Comparison of ENCODE assay signal across 9 mouse cellular contexts in genomic region chr1:129843416-129843815, GRCm38 (mm10).
A peak's percentile ranks its signal among the peaks of the same experiment; 100 is the strongest.
DNase-seq lines count a peak whose midpoint lies in the region; ATAC-seq and TF ChIP-seq lines count a peak whose summit lies in the region.
"Had no signal": no experiment of that assay in that cellular context is flagged by ENCODE, and none has a peak within 500 bp of the region (broad histone marks: within the 10 kb centered on the region; RNA-seq: fewer than 3 reads in every experiment).

No protein-coding gene starts in this region.

- no peak for TF ChIP-seq POLR2A in heart, adult 2 months (IDR thresholded peaks at IDR 0.05; ENCODE audit: insufficient read depth, low read depth, low read length)

- 41% methylated on average over 2 of the region's 2 CpGs for WGBS in heart, adult 2 months
- 57% methylated on average over 2 of the region's 2 CpGs for WGBS in heart, embryonic 10.5 days

- no peaks in the 10 kb centered on the region for H3K36me3 ChIP-seq in heart, adult 2 months (ENCODE audit: control insufficient read depth, insufficient read depth, low read length)
- H3K36me3 ChIP-seq in heart, embryonic 10.5 days: no peaks in the 10 kb centered on the region
- H3K36me3 ChIP-seq: embryonic facial prominence, embryonic 12.5 days had no signal

- no peaks in the 10 kb centered on the region for H3K27me3 ChIP-seq in heart, adult 2 months (ENCODE audit: control insufficient read depth, insufficient read depth, low read length)
- H3K27me3 ChIP-seq in heart, embryonic 10.5 days (ENCODE audit: insufficient read depth, poor library complexity, severe bottlenecking): no peaks in the 10 kb centered on the region
- H3K27me3 ChIP-seq: embryonic facial prominence, embryonic 12.5 days had no signal

- intact Hi-C loops in heart, adult 2 months (cut with DNase I): loop anchor here (5.0 kb wide), 2 partner anchors 349 to 529 kb away; no protein-coding TSS in a partner anchor

- ATAC-seq in megakaryocyte, adult 5-6 weeks (ENCODE audit: poor library complexity, severe bottlenecking): 0 out of 2 replicates have a peak, but pooled peaks have one; percentile 52

- no peaks in the 10 kb centered on the region for H3K4me1 ChIP-seq in heart, adult 2 months (ENCODE audit: control insufficient read depth, insufficient read depth, low read length)
- H3K4me1 ChIP-seq in heart, embryonic 10.5 days: no peaks in the 10 kb centered on the region
- H3K4me1 ChIP-seq: embryonic facial prominence, embryonic 12.5 days had no signal

- no peak overlapping the region for H3K4me3 ChIP-seq in heart, adult 2 months
- no peak overlapping the region for H3K4me3 ChIP-seq in heart, embryonic 10.5 days
- H3K4me3 ChIP-seq: embryonic facial prominence, embryonic 12.5 days had no signal

- H3K27ac ChIP-seq in heart, adult 2 months: no peak overlapping the region
- H3K27ac ChIP-seq in heart, embryonic 10.5 days: no peak overlapping the region
- H3K27ac ChIP-seq: embryonic facial prominence, embryonic 12.5 days had no signal

- no peak overlapping the region for H3K9ac ChIP-seq in heart, adult 2 months (ENCODE audit: low read depth, low read length)
- H3K9ac ChIP-seq: embryonic facial prominence, embryonic 12.5 days had no signal

- H3K79me2 ChIP-seq in heart, adult 2 months (replicated peaks; ENCODE audit: control insufficient read depth, insufficient read depth, low read length): no peaks in the 10 kb centered on the region

- peak; percentile 69 for TF ChIP-seq CTCF in heart, adult 2 months (IDR thresholded peaks at IDR 0.05)

- no peaks in the 10 kb centered on the region for H3K9me3 ChIP-seq in heart, embryonic 10.5 days
- H3K9me3 ChIP-seq: embryonic facial prominence, embryonic 12.5 days had no signal

- no peak for DNase-seq in heart, adult 2 months
- DNase-seq in heart, embryonic 10.5 days (ENCODE audit: low spot score): no peak
- DNase-seq in lung, postnatal 10 days: peak; percentile 5
- no peak for DNase-seq in lung, adult 18-20 months
- DNase-seq in ZHBTc4 (ENCODE audit: low read depth, low spot score): peak; percentile 65
- DNase-seq in spleen, postnatal 14 days (ENCODE audit: low spot score in 2 of 2): no peak
- no peak for DNase-seq in right cerebral cortex, postnatal 14 days

- TF ChIP-seq EP300 in heart, adult 2 months (IDR thresholded peaks at IDR 0.05; ENCODE audit: insufficient read depth, low read depth, low read length): no peak

Comparison
In these comparisons a context has a peak if more than half of its experiments do, and no peak if none do; other contexts are left out.
1. DNase-seq: peak in lung, postnatal 10 days (single experiment) and ZHBTc4 (single experiment); none in heart, adult 2 months (0 of 2), heart, embryonic 10.5 days (single experiment), lung, adult 18-20 months (0 of 2), spleen, postnatal 14 days (0 of 2) and right cerebral cortex, postnatal 14 days (single experiment).